Mouse (Mus musculus) embryonic fibroblast, embryonic 13.5 days (primary cell): ENCODE data around the gene Gm3594. TPM values are rescaled to one million over a fixed set of nuclear protein-coding genes. Genes with fewer than 3 reads are reported as not detected.
"Not testable (repeated sequence)": the region's sequence is repeated elsewhere in the genome, so short reads cannot be mapped to it uniquely, and the experiment has no call there.

Source experiments
- H3K27ac ChIP-seq: 2 replicates; pipeline ENCODE4 v1.5.1; 2012; ENCODE audit warnings: low read length, control low read depth, inconsistent platforms; ENCODE audit not compliant: insufficient read depth
- H3K4me1 ChIP-seq: 2 replicates; pipeline ENCODE4 v1.6.1; 2011; ENCODE audit warnings: low read length; ENCODE audit not compliant: control insufficient read depth, insufficient read depth
- H3K4me3 ChIP-seq: 2 replicates; pipeline ENCODE4 v1.5.1; 2011; ENCODE audit warnings: mild to moderate bottlenecking, control low read depth, low read length; ENCODE audit not compliant: insufficient read depth
- polyA plus RNA-seq: library from polyadenylated mRNA; stranded (reverse); fragments of >200 nt; gene quantifications from 2 replicates; pipeline ENCODE4 v1.2.4, GENCODE M21; 2011; ENCODE audit warnings: low read depth; ENCODE audit not compliant: missing spikeins, insufficient read length

Gm3594 gene
- polyA plus RNA-seq: not detected in 2 replicates

DNA sequence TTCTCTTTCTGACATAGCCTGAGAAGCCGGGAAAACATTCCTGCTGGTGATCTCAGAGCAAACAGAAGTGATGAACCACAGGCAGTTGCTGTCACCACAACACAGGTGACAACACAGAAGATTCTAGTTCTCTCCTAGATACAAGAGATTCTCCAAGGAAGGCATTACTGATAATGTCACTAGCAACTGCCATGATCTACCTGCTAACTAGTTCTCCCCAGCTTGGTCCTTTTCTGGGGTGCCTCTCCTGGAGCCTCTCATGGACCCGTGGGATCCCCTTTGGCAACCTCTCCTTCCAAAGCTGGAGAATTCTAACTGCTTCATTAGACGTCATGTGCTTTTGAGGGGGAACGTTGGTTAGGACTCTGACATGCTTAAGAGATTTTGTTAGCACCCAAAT is at the start of gene Gm3594:
Gm3594 (minus strand) TSS at position 101 of the 400 bp plus-strand sequence.
- H3K4me3 ChIP-seq, H3K4me1 ChIP-seq, H3K27ac ChIP-seq: not testable (repeated sequence)

DNA sequence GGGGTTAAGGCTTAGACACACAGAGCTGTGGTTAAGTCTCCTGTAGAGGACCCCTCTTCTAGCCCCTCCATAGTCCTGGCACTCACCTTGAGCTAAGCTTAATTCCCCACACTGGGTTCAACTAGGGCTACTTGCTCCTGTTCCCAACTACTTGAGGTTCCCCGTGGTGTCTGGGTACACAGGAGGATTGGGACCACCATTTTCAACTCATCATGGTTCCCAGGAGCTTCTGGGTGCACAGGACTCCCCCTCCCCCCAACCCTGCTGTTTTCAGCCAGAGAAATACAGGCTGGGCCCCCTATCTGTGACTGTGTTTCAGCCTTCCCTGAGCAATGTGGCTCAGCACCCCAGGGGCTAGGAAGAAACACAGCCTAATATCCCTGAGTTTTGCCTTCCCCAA is 41.9 kb upstream of the Gm3594 start:
- not testable (repeated sequence) for H3K4me3 ChIP-seq, H3K27ac ChIP-seq, H3K4me1 ChIP-seq

DNA sequence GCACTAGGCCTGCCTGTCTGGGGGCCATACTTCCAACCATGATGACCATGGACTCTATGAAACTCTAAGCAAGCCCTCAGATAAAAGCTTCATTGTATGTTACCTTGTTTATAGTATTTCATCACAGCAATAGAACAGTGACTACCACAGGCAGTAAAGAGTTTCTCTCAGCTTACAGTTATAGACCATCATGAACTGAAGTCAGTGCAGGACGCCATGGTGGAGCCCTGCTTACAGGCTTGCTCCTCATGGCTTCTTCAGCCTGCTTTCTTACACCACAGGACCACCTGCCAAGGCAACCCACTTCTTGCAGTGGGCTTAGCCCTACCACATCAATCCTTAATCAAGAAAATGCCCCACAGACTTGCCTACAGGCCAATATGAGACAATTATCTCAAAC is 41.1 kb upstream of the Gm3594 start:
- H3K4me1 ChIP-seq, H3K27ac ChIP-seq, H3K4me3 ChIP-seq: not testable (repeated sequence)

DNA sequence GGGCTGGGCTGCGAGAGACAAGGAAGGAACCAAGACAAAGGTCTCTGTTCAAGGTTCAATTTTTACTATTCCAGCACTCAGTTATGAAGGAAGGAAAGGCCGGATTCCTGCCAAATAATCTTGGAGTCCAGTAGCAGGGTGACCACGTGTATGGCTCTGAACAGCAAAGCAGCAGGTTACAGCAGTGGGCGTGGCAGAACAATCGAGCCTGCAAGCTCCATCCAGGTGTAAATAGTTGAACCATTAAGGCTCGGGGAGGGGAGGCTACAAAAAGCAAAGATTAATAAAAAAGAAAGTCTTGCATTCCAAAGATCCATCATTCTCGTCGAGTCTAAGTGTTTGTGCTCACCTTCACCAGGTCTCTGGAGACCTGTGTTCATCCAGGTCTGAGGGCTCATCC is 37.7 kb upstream of the Gm3594 start:
- not testable (repeated sequence) for H3K4me1 ChIP-seq, H3K27ac ChIP-seq, H3K4me3 ChIP-seq

DNA sequence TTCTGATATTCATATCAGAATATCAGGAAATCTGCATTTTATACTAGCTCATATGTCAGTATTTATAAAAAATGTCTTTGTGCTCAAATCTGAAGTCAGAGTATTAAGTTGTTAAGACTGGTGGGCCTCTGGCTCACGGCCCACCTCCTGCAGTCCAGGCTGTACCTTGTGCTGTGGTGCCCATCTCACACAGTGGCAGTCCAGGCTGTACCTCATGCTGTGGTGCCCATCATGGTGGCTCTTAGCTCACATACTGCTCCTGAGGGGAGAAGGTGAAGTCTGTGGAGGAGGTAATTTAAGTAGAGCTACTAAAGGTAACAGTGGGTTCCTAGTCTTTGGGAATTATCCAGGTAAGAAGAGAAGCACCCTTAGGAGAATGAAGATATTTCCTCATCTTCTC is 27.4 kb upstream of the Gm3594 start:
- not testable (repeated sequence) for H3K27ac ChIP-seq, H3K4me3 ChIP-seq, H3K4me1 ChIP-seq

DNA sequence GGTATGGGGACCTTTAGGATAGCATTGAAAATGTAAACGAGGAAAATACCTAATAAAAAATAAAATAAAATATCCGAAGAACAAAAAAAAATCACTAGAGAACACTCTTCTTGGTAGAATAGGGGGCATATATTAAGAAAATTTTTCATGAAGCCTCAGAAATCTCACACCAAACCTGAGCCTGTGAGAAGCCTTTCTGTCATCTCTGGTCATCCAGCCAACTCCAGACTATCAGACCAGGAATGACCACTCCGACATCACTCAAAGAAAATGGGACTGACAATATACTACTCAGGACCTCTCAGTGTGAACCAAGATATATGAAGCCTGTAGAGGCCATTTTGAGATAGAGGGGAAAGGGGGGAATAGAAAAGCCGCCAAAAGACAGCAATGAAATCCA is 3.6 kb downstream of the Gm3594 start:
- not testable (repeated sequence) for H3K4me1 ChIP-seq, H3K4me3 ChIP-seq, H3K27ac ChIP-seq

DNA sequence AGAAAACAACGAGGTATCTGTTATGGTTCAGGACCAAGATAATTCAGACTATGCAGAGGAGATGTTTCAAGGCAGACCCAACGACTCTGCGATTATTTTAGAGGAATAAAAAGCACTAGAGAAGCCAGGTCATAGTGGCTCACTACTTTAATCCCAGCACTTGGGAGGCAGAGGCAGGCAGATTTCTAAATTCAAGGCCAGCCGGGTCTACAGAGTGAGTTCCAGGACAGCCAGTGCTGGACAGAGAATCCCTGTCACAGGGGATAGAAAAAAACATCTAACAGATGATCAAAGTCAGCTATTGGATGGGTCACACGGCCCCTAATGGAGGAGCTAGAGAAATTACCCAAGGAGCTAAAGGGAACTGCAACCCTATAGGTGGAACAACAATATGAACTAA is 4.2 kb downstream of the Gm3594 start:
- not testable (repeated sequence) for H3K4me3 ChIP-seq, H3K27ac ChIP-seq, H3K4me1 ChIP-seq

DNA sequence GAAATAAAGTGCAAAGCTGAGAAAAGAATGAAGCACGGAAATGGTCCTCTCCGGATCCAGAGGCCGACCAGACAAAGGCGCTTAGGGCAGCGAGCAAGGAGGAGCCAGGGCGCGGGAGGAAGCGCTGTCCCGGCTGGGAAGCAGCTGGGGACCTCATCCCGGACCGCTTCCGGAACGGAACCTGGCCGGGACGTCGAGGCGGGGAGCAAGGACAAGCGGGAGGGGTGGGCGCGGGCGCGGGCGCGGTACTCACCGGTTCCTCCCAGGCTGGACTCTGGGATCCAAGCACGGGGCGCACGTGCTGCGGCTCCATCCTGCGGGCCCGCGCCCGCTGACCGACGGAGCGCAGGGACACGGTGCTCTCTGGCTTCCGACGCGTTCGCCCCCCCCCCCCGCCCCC is 17.6 kb downstream of the Gm3594 start:
- not testable (repeated sequence) for H3K4me3 ChIP-seq

DNA sequence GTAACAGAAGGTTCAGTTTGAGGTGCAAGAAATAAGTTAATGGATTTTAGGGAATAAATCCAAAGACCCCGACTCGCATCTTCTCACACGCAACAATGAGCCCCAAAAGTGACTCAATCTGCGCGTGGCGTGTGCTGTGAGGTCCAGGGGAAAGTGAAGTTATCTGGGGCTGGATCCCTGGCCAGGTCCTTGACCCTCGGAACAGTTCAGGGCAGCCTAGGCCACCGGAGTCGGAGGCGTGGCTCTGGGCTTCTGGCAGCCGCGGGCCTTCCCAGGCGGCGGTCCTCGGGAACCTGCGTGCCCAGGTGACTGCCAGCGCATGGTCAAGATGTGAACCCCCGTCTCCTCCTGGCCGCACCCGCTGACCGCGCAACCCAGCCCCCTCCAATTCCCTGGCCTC is 18.1 kb downstream of the Gm3594 start:
- not testable (repeated sequence) for H3K27ac ChIP-seq, H3K4me1 ChIP-seq, H3K4me3 ChIP-seq

More for the DNA sequence above, 17.6 kb downstream of the Gm3594 start:
- H3K27ac ChIP-seq, H3K4me1 ChIP-seq: not testable (repeated sequence)

DNA sequence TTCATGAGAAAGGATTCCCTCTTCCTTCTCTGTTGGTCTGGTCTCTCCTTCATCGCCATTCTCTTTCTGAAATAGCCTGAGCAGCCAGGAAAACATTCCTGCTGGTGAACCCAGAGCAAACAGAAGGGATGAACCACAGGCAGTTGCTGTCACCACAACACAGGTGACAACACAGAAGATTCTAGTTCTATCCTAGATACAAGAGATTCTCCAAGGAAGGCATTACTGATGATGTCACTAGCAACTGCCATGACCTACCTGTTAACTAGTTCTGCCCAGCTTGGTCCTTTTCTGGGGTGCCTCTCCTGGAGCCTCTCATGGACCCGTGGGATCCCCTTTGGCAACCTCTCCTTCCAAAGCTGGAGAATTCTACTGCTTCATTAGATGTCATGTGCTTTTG is 32.0 kb downstream of the Gm3594 start, which contains the start of gene Gm3591:
Gm3591 (minus strand) TSS at position 101 of the 400 bp plus-strand sequence.
- H3K27ac ChIP-seq, H3K4me3 ChIP-seq, H3K4me1 ChIP-seq: not testable (repeated sequence)

DNA sequence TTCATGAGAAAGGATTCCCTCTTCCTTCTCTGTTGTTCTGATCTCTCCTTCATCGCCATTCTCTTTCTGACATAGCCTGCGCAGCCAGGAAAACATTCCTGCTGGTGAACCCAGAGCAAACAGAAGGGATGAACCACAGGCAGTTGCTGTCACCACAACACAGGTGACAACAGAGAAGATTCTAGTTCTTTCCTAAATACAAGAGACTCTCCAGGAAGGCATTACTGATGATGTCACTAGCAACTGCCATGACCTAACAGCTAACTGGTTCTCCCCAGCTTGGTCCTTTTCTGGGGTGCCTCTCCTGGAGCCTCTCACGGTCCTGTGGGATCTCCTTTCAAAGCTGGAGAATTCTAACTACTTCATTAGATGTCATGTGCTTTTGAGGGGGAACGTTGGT is 54.2 kb downstream of the Gm3594 start, which contains the start of gene Gm16440:
Gm16440 (minus strand) TSS at position 101 of the 400 bp plus-strand sequence.
- H3K4me3 ChIP-seq, H3K27ac ChIP-seq, H3K4me1 ChIP-seq: not testable (repeated sequence)

Other genes starting within 250 kb of the Gm3594 start
- not detected in 2 replicates for gene Gm21560, start 225.3 kb downstream of the Gm3594 start, polyA plus RNA-seq
- gene Gm3411, start 157.4 kb downstream of the Gm3594 start, polyA plus RNA-seq: 0.48 TPM in 1 of 2 replicates, not detected in the other
- not detected in 2 replicates for gene Gm21103, start 139.8 kb downstream of the Gm3594 start, polyA plus RNA-seq
- gene Gm3618, start 100.9 kb downstream of the Gm3594 start, polyA plus RNA-seq: not detected in 2 replicates
- gene Gm16440, start 54.3 kb downstream of the Gm3594 start, polyA plus RNA-seq: not detected in 2 replicates
- gene Gm3591, start 32.1 kb downstream of the Gm3594 start, polyA plus RNA-seq: not detected in 2 replicates
- not detected in 2 replicates for gene Gm8356, start 92.7 kb upstream of the Gm3594 start, polyA plus RNA-seq
- 0.44 TPM in 1 of 2 replicates, not detected in the other for gene Gm3629, start 146.0 kb upstream of the Gm3594 start, polyA plus RNA-seq
- not detected in 2 replicates for gene Gm3460, start 177.8 kb upstream of the Gm3594 start, polyA plus RNA-seq
- gene Gm10251, start 239.6 kb upstream of the Gm3594 start, polyA plus RNA-seq: not detected in 2 replicates